Mouse (Mus musculus): ENCODE measurements around the gene Palm2.

Palm2 gene

DNA sequence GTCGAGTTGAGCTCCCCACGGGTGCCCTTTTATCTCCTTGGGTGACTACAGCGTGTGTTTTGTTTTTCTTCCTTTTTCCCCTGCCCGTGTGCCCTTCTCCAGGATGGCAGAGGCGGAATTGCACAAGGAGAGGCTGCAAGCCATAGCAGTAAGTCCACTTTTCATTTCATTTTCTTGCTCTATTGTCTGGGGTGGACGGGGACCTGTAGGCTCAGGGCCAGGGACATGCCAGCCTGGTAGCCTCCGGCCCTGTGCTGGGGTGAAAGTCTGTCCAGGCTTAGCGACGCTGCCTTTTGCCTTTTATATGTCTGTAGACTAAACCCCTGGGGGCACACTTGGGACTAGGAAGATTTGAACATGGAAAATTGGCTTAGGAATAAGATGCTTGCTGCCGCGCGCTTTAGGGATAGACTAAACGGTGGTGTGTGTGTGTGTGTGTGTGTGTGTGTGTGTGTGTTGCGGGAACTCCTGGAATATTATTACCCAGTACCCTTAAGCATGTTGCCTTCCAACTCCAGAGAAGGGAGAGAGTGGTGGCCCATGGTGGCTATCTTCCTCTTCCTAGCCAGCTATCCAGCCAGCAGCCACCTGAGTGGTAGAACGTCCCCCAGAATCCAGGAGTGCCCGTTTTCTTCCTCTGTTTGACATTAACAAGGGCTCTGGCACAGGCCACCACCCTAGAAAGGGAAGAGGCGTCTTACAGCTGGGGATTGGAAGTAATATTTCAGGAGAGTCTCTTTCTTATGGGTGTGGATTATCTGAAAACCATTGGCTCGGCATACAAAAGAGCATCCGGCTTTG is 134.4 kb downstream of the Palm2 start:
- 0 out of 2 replicates have a peak, but pooled peaks have one; percentile 10 for ATAC-seq (ENCODE audit: low TSS enrichment)

- no peak for ATAC-seq (ENCODE audit: low TSS enrichment)
These were observed 135.0 kb downstream of the Palm2 start for GRCm38 (mm10) chr4:57569069-57569355.

DNA sequence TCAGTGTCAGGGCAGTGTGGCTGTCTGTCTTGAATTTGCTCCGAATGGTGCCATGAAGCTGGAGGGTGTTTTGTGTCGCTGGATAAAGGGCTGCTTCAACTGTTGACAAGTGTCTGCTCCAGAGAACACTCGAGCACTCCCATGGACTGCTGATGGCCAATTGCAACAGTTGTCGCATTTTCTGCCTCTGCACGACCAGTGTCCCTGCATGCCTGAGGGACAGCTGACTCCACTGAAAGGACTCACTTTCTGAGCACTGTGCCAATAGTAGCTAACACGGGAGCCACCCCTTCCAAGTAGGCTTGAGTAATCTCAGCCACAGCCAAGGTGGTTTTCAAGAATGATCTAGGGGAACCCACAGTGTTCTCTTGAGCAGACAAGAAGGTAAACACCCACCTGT is 135.7 kb downstream of the Palm2 start:
- ATAC-seq (ENCODE audit: low TSS enrichment), result no peak

GRCm38 (mm10) chr4:57570229-57570628 is 136.2 kb downstream of the Palm2 start:
- no peak for ATAC-seq (ENCODE audit: low TSS enrichment)

GRCm38 (mm10) chr4:57574181-57574580 is 140.1 kb downstream of the Palm2 start:
- ATAC-seq (ENCODE audit: low TSS enrichment), result no peak

DNA sequence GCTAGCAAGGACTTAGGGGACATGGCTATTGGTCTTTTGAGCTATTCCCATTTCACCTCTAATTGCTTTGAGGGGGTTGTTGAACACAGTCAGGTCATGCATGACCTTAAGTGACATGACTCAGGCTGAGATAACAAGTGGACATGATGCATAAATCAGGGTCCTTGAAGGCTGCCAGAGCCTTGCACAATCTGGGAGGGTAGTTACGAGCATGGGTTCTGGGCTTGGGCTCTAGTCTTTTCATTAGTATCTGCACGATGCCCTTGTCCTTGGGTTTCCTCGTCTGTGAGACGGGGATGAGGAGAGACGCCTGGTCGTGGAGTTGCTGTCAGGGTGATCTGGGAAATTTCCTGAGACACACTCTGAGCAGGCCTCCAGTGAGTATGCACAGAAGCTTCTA is 140.6 kb downstream of the Palm2 start:
- ATAC-seq (ENCODE audit: low TSS enrichment), result peak; percentile 9; the same call in 1 of the 2 replicates

- ATAC-seq (ENCODE audit: low TSS enrichment), result no peak
These were observed 141.6 kb downstream of the Palm2 start for GRCm38 (mm10) chr4:57575686-57576085.

DNA sequence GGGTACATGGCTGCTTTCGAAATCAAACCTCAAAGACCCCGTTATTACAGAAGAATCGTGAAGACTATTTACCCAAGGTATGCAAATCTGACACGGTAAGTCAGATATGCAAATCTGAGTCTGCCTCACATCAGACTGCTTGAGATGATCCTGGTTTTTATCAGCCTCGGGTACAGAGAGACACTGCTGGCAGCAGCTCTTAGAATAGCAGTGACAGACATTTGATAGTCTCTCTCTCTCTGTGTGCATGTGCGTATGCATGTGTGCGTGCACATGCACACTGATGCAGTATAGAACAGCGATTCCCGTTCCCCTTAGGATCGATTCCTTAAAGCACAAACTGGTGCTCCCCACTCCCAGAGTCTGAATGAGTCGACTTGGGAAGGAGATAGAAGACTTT is 142.0 kb downstream of the Palm2 start:
- ATAC-seq (ENCODE audit: low TSS enrichment), result no peak

DNA sequence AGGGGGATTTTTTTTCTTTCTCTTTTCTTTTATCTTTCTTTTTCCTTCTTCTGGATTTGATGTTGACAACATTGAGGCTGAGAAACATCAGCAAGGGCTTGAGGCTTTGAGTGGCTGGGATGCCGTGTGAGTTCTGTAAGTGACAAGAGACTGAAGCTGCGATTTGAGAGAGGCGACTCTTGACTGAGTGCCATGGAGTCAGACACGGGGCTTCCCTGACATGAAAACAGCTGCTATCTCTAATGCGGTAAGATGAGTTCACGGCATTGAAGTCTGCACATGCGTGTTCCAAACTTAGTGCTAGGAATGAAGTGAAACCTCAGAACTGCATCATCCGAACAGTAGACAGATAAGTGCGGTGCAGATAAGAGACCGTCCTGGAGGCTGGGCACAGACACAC is 145.6 kb downstream of the Palm2 start:
- ATAC-seq (ENCODE audit: low TSS enrichment), result no peak

DNA sequence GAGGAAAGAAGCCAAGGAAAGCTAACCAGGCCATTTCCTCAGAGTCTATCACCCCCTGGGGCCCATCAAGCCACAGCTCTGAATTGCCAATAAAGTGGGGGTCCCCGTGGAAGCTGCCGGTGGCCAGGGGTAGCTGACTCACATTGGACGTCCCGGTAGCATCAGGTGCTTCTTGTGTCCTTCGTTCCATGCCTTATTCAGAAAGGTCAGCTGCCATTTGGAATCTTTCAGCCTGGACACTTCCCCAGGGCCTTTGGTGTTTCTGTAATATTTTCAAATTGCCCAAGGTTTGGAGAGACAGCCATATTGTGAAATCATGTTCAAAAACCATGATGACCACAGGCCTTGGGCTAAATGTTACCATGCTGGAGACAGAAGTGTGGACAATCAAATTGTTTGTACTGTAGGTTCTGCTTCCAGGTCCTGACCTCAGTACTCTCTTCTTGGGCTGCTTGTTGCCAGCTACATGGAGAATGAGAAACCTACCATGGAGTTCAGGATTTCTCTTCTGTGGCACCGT is 151.3 kb downstream of the Palm2 start:
- no peak for ATAC-seq (ENCODE audit: low TSS enrichment)

DNA sequence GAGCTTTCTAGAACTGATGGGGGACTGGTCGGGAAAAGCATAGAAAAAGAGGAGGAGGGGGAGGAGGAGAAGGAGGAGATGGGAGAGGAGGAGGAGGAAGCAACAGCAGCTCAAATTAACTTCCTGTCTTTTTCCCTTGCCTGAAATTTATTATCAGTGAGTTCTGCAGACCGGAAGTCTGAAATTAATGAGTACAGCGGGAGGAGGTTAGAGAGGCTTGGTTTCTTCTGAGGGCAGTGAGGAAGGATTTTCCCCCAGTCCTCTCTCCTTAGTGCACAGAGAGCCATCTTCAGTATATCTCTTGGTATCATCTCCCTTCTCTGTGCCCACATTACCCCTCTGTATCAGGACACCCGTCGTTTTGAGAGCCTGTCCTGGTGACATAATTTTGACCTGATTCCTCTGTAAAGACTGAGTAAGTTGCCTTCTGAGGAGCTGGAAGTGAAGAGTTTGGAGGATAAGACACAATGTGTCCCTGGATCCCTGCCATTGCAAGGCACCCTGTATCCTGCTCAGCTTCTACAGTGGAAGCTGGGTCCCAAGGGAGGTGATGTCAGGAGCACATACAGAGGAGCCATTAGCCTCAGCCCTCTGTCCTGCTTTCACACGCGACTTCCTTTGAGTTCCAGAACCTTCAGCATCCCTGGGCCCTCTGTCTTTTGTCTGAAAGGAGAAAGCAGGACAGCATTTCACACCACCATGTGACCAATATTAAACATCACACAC is 153.0 kb downstream of the Palm2 start:
- ATAC-seq (ENCODE audit: low TSS enrichment), result no peak

- no peak for ATAC-seq (ENCODE audit: low TSS enrichment)
These were observed 154.3 kb downstream of the Palm2 start for GRCm38 (mm10) chr4:57588356-57588755.

DNA sequence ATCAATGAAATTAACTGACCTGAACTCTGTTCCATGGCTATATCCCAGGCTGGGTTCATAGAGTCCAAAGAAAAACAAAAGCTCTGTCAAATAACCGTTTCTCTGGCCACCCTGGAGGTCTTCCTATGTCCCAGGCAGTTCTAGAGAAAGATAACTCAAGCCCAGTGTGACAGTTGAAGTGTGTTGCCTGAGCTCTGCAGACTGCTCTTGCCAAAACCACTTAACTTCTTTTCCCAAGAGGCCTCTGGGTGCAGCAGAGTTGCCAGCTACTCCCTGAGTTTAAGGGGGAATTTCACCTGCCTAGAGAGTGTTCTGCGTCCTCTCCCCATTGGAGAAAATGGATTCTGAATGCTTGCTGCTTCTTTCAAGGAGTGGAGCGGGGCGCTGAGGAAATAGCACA is 158.7 kb downstream of the Palm2 start:
- ATAC-seq (ENCODE audit: low TSS enrichment), result no peak

- no peak for ATAC-seq (ENCODE audit: low TSS enrichment)
These were observed 165.9 kb downstream of the Palm2 start for GRCm38 (mm10) chr4:57599946-57600345.

GRCm38 (mm10) chr4:57600685-57601457 is 166.8 kb downstream of the Palm2 start:
- no peak for ATAC-seq (ENCODE audit: low TSS enrichment)

DNA sequence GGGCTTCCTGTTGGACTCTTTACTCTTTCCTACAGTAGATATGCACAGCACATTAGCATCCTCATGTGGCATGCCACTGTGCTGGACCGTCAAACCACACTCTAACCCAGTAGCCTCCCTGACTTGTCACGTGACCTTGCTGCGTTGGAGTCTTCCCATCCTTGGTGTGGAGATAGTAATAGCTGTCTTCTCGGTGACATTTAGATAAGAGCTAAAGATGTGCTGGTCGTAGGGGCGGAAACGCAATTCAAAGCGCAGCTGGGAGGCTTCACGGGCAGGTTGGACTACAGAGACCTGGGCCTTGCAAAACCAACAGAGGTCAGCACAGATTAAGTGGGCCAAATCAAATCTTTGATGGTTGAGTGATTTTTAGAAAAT is 167.4 kb downstream of the Palm2 start:
- ATAC-seq (ENCODE audit: low TSS enrichment), result no peak

- no peak for ATAC-seq (ENCODE audit: low TSS enrichment)
These were observed 168.0 kb downstream of the Palm2 start for GRCm38 (mm10) chr4:57601903-57602617.

DNA sequence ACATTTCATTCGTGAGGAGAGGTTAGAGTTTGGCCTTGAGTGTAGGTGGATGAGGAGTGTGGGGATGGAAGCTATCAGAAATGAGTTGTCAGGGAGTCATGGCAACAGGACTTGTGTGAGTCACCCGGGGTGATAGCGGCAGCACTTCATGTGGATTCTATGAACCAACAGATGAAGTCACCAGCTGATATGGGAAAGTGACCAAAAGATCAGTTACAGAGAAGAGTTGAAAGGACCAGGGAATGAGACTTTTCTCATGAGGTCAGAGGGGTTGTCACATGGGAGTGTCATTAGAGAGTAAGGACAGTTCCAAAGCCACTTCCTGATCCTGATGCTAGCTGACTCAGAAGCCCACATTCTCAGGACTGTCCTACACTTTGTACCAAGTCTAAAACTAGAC is 172.2 kb downstream of the Palm2 start:
- ATAC-seq (ENCODE audit: low TSS enrichment), result no peak

DNA sequence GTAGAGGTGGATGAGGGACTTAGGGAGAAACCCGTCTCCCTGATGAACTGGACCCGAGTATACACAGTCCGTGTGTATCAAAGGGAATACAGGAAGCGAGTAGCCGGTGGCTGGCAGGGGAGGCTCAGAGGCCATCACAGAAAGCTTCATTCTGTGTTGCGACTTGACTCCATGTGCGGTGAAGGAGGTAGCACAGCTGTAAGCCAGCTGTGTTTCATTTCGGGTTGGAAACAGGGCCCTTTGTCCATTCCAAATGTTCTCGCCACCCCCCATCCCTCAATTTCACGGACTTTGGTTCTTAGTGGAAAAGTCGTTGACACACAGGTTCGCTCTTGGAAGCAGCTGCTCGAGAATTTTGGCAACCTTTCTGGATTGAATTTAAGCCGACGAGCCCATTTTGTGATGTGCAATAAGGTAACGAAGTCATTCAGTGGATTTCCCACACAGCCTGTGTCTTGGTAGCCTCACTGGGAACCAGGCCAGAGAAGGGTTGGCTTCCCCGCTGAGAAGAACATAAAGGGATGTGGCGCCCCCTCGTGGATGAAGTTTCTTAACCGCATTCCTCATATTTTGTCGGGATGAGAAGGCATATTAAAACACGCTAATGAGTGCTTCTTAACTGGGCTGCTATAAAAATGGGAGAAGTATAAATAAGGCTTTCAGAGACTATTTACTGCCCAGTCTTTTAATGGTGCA is 173.3 kb downstream of the Palm2 start:
- ATAC-seq (ENCODE audit: low TSS enrichment), result peak; percentile 93

- no peak for ATAC-seq (ENCODE audit: low TSS enrichment)
These were observed 177.4 kb downstream of the Palm2 start for GRCm38 (mm10) chr4:57611303-57612077.

Data from frontal cortex, adult (tissue).